Mouse (Mus musculus): ENCODE results near the gene Lnpep. TPM values are rescaled to one million over a fixed set of nuclear protein-coding genes. Genes with fewer than 3 reads are reported as not detected.

Lnpep gene
- polyA plus RNA-seq, 1 experiment from 2014 or later: 18.1 TPM

DNA sequence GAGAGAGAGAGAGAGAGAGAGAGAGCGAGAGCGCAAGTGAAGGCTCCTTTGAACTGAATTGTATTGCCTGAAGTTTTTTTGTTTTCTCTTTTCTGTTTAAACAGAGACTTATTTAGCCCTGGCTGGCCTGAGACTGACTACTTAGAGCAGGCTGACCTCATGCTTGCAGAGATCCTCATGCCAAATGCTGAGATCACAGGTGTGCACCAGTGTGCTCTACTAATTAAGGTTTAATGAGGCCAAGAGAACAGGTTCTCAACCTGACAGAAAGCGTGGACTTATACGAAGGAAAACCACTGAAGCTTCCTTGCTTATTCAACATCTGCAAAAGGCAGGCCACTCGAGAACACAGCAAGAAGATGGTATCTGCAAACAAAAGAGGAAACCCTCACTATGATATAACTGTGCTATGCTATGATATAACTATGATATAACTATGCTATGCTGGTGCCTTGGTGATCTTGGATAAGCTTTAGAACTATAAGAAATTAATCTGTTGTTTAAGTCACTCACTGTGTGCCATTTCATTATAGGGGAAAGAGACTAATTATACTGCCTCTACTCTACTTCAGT is 16.3 kb downstream of the Lnpep start:
- no peak overlapping the region for H3K27ac ChIP-seq (replicated peaks in 1 of 2; ENCODE audit: control insufficient read depth in 1 of 2, insufficient read depth in 1 of 2, low read depth in 2 of 2, low read length in 2 of 2)
- 87% methylated on average over 5 of the region's 5 CpGs for WGBS
- H3K4me1 ChIP-seq (ENCODE audit: control insufficient read depth in 2 of 2, insufficient read depth in 2 of 2, low read length in 2 of 2): peaks cover 4 to 31% of the 10 kb centered on the region in 2 experiments; a peak in 3 of 4 replicates
- H3K36me3 ChIP-seq (ENCODE audit: control insufficient read depth, insufficient read depth, low read length): no peaks in the 10 kb centered on the region
- H3K9ac ChIP-seq (ENCODE audit: low read length): no peak overlapping the region
- no peak for ATAC-seq (ENCODE audit: insufficient number of reproducible peaks, insufficient read depth, low FRiP score, low read depth)
- H3K4me3 ChIP-seq (ENCODE audit: control insufficient read depth in 1 of 2, insufficient read depth in 1 of 2, low read depth in 1 of 2, low read length in 2 of 2): no peak overlapping the region
- H3K9me3 ChIP-seq (ENCODE audit: control insufficient read depth, low read length): no peaks in the 10 kb centered on the region
- no peak overlapping the region for H3K4me2 ChIP-seq (ENCODE audit: low read length)
- no peaks in the 10 kb centered on the region for H3K27me3 ChIP-seq (ENCODE audit: control insufficient read depth, insufficient read depth, low read length)

DNA sequence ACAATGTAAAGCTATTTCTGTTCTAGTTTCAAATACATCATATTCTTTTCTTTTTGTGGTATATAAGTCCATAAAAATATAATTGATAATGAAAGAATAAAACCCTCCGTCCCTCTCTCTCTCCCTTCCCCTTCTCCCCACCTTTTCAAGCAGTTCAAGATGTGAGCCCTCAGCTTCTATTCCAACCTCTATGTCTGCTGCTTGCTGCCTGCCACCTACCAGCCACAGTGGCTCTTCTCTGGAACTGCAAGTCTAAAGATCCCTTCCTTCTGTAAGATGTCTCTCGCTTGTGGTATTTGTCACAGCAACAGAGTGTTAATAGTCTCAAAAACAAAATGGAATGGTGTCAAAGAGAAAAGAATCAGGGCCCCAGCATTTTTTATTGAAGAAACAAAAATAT is 20.3 kb downstream of the Lnpep start:
- 79% methylated on average over 2 of the region's 2 CpGs for WGBS
- Histone ChIP-seq H3K4me3 (ENCODE audit: control insufficient read depth in 1 of 2, insufficient read depth in 1 of 2, low read depth in 1 of 2, low read length in 2 of 2) (no peak overlapping the region), H3K4me2 (ENCODE audit: low read length) (no peak overlapping the region), H3K27ac (replicated peaks in 1 of 2; ENCODE audit: control insufficient read depth in 1 of 2, insufficient read depth in 1 of 2, low read depth in 2 of 2, low read length in 2 of 2) (no peak overlapping the region), H3K9ac (ENCODE audit: low read length) (no peak overlapping the region), H3K4me1 (ENCODE audit: control insufficient read depth in 2 of 2, insufficient read depth in 2 of 2, low read length in 2 of 2) (peaks cover 0 to 52% of the 10 kb centered on the region in 2 experiments; a peak in 3 of 4 replicates), H3K27me3 (ENCODE audit: control insufficient read depth, insufficient read depth, low read length) (no peaks in the 10 kb centered on the region), H3K36me3 (ENCODE audit: control insufficient read depth, insufficient read depth, low read length) (no peaks in the 10 kb centered on the region), H3K9me3 (ENCODE audit: control insufficient read depth, low read length) (no peaks in the 10 kb centered on the region)
- no peak for ATAC-seq (ENCODE audit: insufficient number of reproducible peaks, insufficient read depth, low FRiP score, low read depth)

DNA sequence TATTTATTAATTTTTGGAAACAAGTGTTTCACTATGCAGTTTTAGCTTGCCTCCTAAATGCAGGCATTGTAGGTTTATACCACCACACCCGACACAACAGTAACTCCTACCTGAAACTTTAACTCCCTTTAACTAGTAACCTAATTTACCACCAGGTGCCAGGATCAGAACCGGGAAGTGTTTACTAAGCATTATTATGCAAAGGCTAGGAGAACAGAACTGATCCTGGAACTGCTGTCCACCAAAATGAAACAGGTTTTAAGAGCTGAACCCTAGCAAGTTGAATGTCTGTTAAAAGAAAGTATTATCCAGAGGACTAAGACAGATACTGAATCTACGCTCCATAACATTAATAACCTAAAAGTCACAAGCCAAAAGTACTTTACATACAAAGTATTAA is 21.2 kb downstream of the Lnpep start:
- Histone ChIP-seq H3K4me3 (ENCODE audit: control insufficient read depth in 1 of 2, insufficient read depth in 1 of 2, low read depth in 1 of 2, low read length in 2 of 2) (no peak overlapping the region), H3K27ac (replicated peaks in 1 of 2; ENCODE audit: control insufficient read depth in 1 of 2, insufficient read depth in 1 of 2, low read depth in 2 of 2, low read length in 2 of 2) (no peak overlapping the region), H3K9ac (ENCODE audit: low read length) (no peak overlapping the region), H3K36me3 (ENCODE audit: control insufficient read depth, insufficient read depth, low read length) (no peaks in the 10 kb centered on the region), H3K9me3 (ENCODE audit: control insufficient read depth, low read length) (no peaks in the 10 kb centered on the region), H3K27me3 (ENCODE audit: control insufficient read depth, insufficient read depth, low read length) (no peaks in the 10 kb centered on the region), H3K4me2 (ENCODE audit: low read length) (no peak overlapping the region), H3K4me1 (ENCODE audit: control insufficient read depth in 2 of 2, insufficient read depth in 2 of 2, low read length in 2 of 2) (peaks cover 0 to 44% of the 10 kb centered on the region in 2 experiments; a peak in 3 of 4 replicates)
- no peak for ATAC-seq (ENCODE audit: insufficient number of reproducible peaks, insufficient read depth, low FRiP score, low read depth)
- WGBS: 87% methylated on average over 3 of the region's 3 CpGs

DNA sequence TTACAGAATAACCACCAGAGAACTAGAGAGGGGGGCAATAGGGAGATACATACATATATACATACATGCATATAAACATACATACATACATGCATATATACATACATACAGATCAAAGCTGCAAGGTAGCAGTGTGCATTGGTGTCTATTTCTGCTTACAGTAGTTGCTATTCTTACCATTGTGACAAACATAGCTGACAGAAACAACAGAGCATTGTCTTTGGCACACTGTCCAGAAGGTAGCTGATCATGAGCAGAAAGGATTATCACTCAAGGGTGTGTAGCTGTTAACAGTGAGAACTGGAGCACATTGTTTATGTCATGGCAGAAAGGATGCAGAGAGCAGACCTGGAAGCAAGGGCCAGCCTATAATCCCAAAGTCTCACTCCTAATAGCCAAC is 22.1 kb downstream of the Lnpep start:
- no peak overlapping the region for H3K9ac ChIP-seq (ENCODE audit: low read length)
- peak overlapping the region; percentile 26 for H3K4me2 ChIP-seq (ENCODE audit: low read length)
- H3K36me3 ChIP-seq (ENCODE audit: control insufficient read depth, insufficient read depth, low read length): no peaks in the 10 kb centered on the region
- H3K27ac ChIP-seq (replicated peaks in 1 of 2; ENCODE audit: control insufficient read depth in 1 of 2, insufficient read depth in 1 of 2, low read depth in 2 of 2, low read length in 2 of 2): peak overlapping the region; percentile 8 to 72; a peak in 3 of 4 replicates
- H3K4me3 ChIP-seq (ENCODE audit: control insufficient read depth in 1 of 2, insufficient read depth in 1 of 2, low read depth in 1 of 2, low read length in 2 of 2): no peak overlapping the region
- ATAC-seq (ENCODE audit: insufficient number of reproducible peaks, insufficient read depth, low FRiP score, low read depth): 0 out of 2 replicates have a peak, but pooled peaks have one; percentile 31
- no peaks in the 10 kb centered on the region for H3K27me3 ChIP-seq (ENCODE audit: control insufficient read depth, insufficient read depth, low read length)
- H3K4me1 ChIP-seq (ENCODE audit: control insufficient read depth in 2 of 2, insufficient read depth in 2 of 2, low read length in 2 of 2): peaks cover 0 to 41% of the 10 kb centered on the region in 2 experiments; a peak in 3 of 4 replicates
- no peaks in the 10 kb centered on the region for H3K9me3 ChIP-seq (ENCODE audit: control insufficient read depth, low read length)

DNA sequence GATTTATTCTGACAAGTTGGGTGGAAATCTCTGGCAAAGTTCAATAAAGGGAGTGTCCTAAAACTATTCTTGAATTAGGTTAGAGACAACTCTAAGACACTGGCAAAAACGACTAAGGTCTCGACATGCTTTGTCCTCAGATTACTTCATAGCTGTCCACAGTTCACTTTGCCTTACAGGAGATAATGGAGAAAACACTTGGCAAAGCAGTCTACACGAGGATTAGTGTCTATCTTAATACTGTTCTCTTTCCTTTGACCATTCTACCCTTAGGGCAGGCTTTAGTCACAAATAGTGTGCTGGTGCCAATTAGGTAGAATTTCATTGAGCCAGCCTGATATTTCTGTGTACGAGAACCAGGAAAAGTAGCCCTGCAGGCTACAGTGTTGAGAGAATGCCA is 22.5 kb downstream of the Lnpep start:
- Histone ChIP-seq H3K4me2 (ENCODE audit: low read length) (peak overlapping the region; percentile 26), H3K9ac (ENCODE audit: low read length) (no peak overlapping the region), H3K9me3 (ENCODE audit: control insufficient read depth, low read length) (no peaks in the 10 kb centered on the region), H3K4me3 (ENCODE audit: control insufficient read depth in 1 of 2, insufficient read depth in 1 of 2, low read depth in 1 of 2, low read length in 2 of 2) (no peak overlapping the region), H3K4me1 (ENCODE audit: control insufficient read depth in 2 of 2, insufficient read depth in 2 of 2, low read length in 2 of 2) (peaks cover 0 to 41% of the 10 kb centered on the region in 2 experiments; a peak in 3 of 4 replicates), H3K36me3 (ENCODE audit: control insufficient read depth, insufficient read depth, low read length) (no peaks in the 10 kb centered on the region), H3K27ac (replicated peaks in 1 of 2; ENCODE audit: control insufficient read depth in 1 of 2, insufficient read depth in 1 of 2, low read depth in 2 of 2, low read length in 2 of 2) (peak overlapping the region; percentile 53 to 72; a peak in 3 of 4 replicates), H3K27me3 (ENCODE audit: control insufficient read depth, insufficient read depth, low read length) (no peaks in the 10 kb centered on the region)
- no peak for ATAC-seq (ENCODE audit: insufficient number of reproducible peaks, insufficient read depth, low FRiP score, low read depth)
- 12% methylated on average over 4 of the region's 4 CpGs for WGBS

DNA sequence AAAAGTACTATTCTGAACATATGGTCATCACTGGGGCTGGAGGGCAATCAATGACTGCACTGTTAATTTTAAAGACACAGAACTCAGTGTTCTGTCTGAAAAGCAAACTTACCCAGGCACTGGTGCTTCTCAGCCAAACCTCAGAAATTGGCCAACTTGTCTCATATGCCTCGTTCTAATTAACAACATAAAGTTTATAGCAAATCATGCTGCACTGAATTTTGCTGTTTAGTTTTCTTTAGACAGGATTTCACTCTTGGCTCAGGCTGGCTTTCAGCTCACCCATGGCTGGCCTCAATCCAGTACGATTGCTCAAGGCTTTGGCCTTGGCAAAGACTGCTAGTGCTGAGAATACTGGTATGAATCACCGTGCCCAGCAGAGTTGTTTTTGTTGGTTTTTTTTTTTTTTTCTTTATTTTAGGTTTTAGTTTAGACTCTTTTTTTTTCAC is 24.0 kb downstream of the Lnpep start:
- peak overlapping the region; percentile 34 to 41; a peak in 2 of 4 replicates for H3K27ac ChIP-seq (replicated peaks in 1 of 2; ENCODE audit: control insufficient read depth in 1 of 2, insufficient read depth in 1 of 2, low read depth in 2 of 2, low read length in 2 of 2)
- no peak overlapping the region for H3K4me3 ChIP-seq (ENCODE audit: control insufficient read depth in 1 of 2, insufficient read depth in 1 of 2, low read depth in 1 of 2, low read length in 2 of 2)
- H3K36me3 ChIP-seq (ENCODE audit: control insufficient read depth, insufficient read depth, low read length): no peaks in the 10 kb centered on the region
- H3K4me2 ChIP-seq (ENCODE audit: low read length): peak overlapping the region; percentile 7; the same call in 1 of the 2 replicates
- no peak overlapping the region for H3K9ac ChIP-seq (ENCODE audit: low read length)
- no peak for ATAC-seq (ENCODE audit: insufficient number of reproducible peaks, insufficient read depth, low FRiP score, low read depth)
- peaks cover 0 to 41% of the 10 kb centered on the region in 2 experiments; a peak in 3 of 4 replicates for H3K4me1 ChIP-seq (ENCODE audit: control insufficient read depth in 2 of 2, insufficient read depth in 2 of 2, low read length in 2 of 2)
- H3K27me3 ChIP-seq (ENCODE audit: control insufficient read depth, insufficient read depth, low read length): no peaks in the 10 kb centered on the region
- H3K9me3 ChIP-seq (ENCODE audit: control insufficient read depth, low read length): no peaks in the 10 kb centered on the region
- WGBS: 24% methylated on average over 3 of the region's 3 CpGs

DNA sequence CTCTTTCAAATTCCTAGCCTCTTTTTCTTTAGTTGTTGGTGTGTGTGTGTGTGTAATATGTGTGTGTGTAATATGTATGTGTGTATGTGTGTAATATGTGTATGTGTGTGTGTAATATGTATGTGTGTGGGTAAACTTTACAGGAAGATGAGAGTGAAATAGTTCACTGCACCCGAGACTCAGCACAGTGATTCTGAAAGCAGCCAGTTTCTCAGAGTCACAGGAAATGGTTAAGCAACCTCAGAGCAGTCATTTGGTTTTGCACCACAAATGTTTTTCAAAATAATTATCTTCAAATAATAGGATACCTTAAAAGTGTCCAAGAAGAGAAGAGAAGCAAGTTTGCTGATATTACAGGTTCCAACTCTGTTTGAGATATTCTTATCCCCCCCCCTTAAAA is 24.8 kb downstream of the Lnpep start:
- H3K4me3 ChIP-seq (ENCODE audit: control insufficient read depth in 1 of 2, insufficient read depth in 1 of 2, low read depth in 1 of 2, low read length in 2 of 2): no peak overlapping the region
- H3K27ac ChIP-seq (replicated peaks in 1 of 2; ENCODE audit: control insufficient read depth in 1 of 2, insufficient read depth in 1 of 2, low read depth in 2 of 2, low read length in 2 of 2): no peak overlapping the region
- H3K9ac ChIP-seq (ENCODE audit: low read length): no peak overlapping the region
- WGBS: 53% methylated on average over 1 of the region's 1 CpGs
- ATAC-seq (ENCODE audit: insufficient number of reproducible peaks, insufficient read depth, low FRiP score, low read depth): no peak
- H3K9me3 ChIP-seq (ENCODE audit: control insufficient read depth, low read length): no peaks in the 10 kb centered on the region
- H3K27me3 ChIP-seq (ENCODE audit: control insufficient read depth, insufficient read depth, low read length): no peaks in the 10 kb centered on the region
- H3K4me2 ChIP-seq (ENCODE audit: low read length): no peak overlapping the region
- H3K36me3 ChIP-seq (ENCODE audit: control insufficient read depth, insufficient read depth, low read length): no peaks in the 10 kb centered on the region
- peaks cover 0 to 41% of the 10 kb centered on the region in 2 experiments; a peak in 3 of 4 replicates for H3K4me1 ChIP-seq (ENCODE audit: control insufficient read depth in 2 of 2, insufficient read depth in 2 of 2, low read length in 2 of 2)

DNA sequence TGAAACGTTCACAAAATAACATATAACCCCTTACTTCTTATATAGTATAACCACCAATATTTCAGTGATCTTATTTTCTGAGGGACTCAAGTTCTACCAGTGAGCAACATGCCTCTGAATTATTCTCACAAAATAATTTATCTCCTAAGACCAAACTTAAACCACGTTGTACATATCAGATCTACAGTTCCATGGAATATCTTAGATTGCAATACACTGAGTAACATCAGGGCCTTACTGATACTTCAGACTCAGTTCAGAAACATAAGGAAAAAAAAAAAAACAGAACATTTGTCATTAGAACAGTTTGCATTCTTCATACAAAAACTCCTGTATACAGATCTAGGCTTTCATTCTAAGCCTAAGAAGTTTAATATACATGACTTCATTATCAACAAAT is 26.5 kb downstream of the Lnpep start:
- no peak overlapping the region for H3K4me2 ChIP-seq (ENCODE audit: low read length)
- H3K4me3 ChIP-seq (ENCODE audit: control insufficient read depth in 1 of 2, insufficient read depth in 1 of 2, low read depth in 1 of 2, low read length in 2 of 2): no peak overlapping the region
- peaks cover 0 to 29% of the 10 kb centered on the region in 2 experiments; a peak in 3 of 4 replicates for H3K4me1 ChIP-seq (ENCODE audit: control insufficient read depth in 2 of 2, insufficient read depth in 2 of 2, low read length in 2 of 2)
- no peaks in the 10 kb centered on the region for H3K27me3 ChIP-seq (ENCODE audit: control insufficient read depth, insufficient read depth, low read length)
- H3K27ac ChIP-seq (replicated peaks in 1 of 2; ENCODE audit: control insufficient read depth in 1 of 2, insufficient read depth in 1 of 2, low read depth in 2 of 2, low read length in 2 of 2): no peak overlapping the region
- ATAC-seq (ENCODE audit: insufficient number of reproducible peaks, insufficient read depth, low FRiP score, low read depth): no peak
- H3K9ac ChIP-seq (ENCODE audit: low read length): no peak overlapping the region
- whole genome bisulfite sequencing: 80% methylated on average over 2 of the region's 2 CpGs
- H3K36me3 ChIP-seq (ENCODE audit: control insufficient read depth, insufficient read depth, low read length): no peaks in the 10 kb centered on the region
- no peaks in the 10 kb centered on the region for H3K9me3 ChIP-seq (ENCODE audit: control insufficient read depth, low read length)
